Mouse (Mus musculus) layer of hippocampus, adult 9-11 months (tissue): ENCODE measurements around the gene Crlf3.
"Not testable (repeated sequence)": the region's sequence is repeated elsewhere in the genome, so short reads cannot be mapped to it uniquely, and the experiment has no call there.

Source experiments
- DNase-seq: peaks from one replicate; pipeline ENCODE4 v3.0.0; 2022

Crlf3 gene

DNA sequence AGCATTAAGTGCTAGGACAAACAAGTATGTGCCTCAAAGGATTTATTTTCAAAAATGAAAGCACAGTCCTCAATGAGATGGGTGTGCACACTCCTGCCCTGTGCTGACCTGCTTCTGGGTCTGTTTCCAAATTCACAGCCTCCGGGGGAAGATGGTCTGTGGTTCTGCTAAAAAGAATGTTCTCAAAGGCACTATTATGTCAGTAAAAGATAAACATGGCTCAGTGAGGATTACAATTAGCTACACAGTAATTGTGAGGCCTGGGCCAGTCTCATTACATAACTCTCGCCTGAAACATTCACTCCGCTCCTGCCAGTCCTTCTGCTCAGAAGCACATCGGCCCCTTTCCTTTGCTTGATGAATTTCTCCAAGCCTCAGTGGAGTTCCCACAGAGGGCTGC lies 18.6 kb downstream of the Crlf3 start:
- DNase-seq, result peak; percentile 71

DNA sequence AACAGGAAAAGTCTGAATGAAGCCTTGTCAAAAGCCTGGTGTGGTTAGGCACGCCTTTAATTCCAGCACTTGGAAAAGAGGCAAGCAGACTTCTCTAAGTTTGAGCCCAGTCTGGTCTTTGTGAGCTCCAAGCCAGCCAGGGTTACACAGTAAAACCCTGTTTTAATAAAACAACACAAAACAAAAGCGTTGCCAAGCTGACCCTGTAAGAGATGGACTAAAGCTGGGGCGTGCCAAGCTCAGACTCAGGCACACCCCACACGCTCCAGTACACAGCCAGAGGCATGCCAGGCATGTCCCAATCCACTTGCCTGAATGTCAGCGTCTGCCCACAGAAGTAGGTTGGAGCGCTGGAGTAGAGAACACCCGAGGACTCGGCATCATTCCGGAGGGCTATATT lies 24.6 kb downstream of the Crlf3 start:
- DNase-seq, result no peak

- no peak for DNase-seq
Observed at GRCm38 (mm10) chr11:80054659-80055058, 26.1 kb downstream of the Crlf3 start.

DNA sequence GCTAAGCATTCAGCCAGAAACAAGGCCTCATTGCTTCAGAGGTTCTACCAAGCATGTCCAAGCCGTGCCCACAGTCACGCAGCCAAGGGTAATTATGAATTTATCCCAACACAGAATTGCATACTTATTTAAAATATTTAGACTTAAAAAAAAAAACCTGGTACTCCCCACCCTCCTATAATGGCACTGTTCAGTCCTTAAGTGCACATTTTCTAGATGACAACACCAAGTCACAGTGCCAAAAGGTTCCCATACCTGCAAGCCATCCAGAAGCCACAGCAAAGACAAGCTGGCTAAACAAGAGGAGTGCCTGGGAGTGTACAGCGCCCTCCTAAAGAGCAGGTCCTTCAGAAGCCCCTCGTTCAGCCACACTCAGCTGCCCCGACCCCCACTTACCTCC lies 27.6 kb downstream of the Crlf3 start:
- DNase-seq, result no peak

DNA sequence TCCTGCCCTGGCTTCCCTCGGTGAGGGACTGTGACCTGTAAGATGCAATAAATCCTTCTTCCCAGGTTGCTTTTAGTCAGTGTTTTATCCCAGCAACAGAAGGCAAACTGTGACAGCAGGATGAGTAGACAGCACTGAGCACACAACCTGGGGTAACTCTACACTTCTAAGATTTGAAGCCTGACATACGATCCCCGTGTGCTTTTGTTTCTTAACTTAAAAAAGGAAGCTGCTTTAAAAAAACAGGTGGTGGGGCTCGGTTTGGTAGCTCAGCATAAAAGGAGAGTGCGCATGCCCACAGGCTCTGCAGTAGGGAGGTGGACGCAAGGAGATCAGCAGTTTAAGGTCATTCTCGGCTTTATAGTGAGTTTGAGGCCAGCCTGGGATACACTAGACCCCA lies 28.3 kb downstream of the Crlf3 start:
- DNase-seq, result no peak

DNA sequence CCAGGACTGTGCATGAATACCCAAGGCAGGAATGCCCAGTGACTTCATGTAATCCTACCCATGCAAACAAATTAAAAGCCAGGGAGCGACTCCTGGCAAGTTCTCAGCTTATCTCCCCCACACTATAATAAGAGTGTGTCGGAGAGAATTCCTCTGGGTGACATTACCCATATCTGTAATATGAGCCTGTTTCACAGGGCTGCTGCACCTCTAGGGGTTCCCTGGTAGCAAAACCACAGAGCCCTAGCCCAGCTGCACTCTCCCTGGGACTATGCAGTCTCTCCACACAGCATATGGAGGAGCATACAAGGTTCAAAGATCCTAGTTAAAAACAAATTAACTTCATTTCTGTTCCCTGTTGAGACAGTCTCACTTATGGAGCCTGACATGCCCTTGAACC lies 30.7 kb downstream of the Crlf3 start:
- DNase-seq, result no peak

DNA sequence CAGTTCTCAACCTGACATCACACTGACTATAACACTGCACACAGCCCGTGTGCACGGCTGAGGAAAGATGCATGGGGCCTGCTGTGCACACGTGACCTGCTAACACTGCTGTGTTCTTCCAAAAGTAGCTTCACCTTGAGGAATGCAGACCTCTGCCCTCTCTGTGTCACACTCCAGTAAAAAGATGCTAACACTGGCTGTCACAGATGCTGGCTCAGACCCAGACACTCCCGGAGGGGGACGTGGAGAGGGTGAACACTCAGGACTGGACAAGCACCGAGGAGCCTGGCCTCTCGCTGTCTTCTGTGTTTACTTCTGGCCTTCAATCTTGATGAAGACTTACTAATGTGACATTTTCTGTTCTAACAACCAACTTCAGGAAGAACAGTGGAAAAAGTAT lies 33.9 kb downstream of the Crlf3 start:
- DNase-seq, result no peak

- DNase-seq, result no peak
Observed at GRCm38 (mm10) chr11:80043419-80043817, 37.4 kb downstream of the Crlf3 start.

- peak; percentile 18 for DNase-seq
Observed at GRCm38 (mm10) chr11:80042615-80043418, 38.0 kb downstream of the Crlf3 start.

DNA sequence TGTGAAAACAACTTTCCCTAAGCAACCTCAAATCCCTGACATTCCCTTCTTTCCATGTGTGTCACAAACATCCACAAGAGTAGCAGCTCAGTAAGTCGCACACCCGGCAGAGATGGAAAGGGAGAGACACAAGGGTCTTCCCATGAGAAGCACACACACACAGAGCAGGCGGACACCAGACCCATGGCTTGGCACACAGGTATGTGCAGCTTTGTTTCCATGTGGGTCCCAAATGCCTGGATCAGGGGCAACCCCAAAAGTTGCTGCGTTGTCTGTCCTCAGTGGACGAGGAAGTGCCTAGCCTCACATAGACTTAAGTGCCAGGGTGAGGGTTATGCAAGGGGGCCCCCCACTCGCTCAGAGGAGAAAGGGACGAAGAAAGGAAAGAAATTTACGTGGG lies 43.3 kb downstream of the Crlf3 start:
- no peak for DNase-seq

- no peak for DNase-seq
Observed at GRCm38 (mm10) chr11:80021306-80021705, 59.5 kb downstream of the Crlf3 start.

GRCm38 (mm10) chr11:80019792-80020191 lies 61.0 kb downstream of the Crlf3 start:
- DNase-seq, result no peak

- not testable (repeated sequence) for DNase-seq
Observed at GRCm38 (mm10) chr11:80016533-80016932, 64.3 kb downstream of the Crlf3 start.
